Mouse (Mus musculus) ES-Bruce4 (cell line): ENCODE measurements around the gene Gm49661.

ENCODE experiments used
- CTCF ChIP-seq: IDR thresholded peaks from one replicate; pipeline ENCODE4 v1.8.1; 2011; ENCODE audit warnings: low read depth, low read length
- POLR2A ChIP-seq: IDR thresholded peaks from one replicate; pipeline ENCODE4 v1.8.1; 2011; ENCODE audit warnings: low read length; ENCODE audit not compliant: insufficient read depth

DNA sequence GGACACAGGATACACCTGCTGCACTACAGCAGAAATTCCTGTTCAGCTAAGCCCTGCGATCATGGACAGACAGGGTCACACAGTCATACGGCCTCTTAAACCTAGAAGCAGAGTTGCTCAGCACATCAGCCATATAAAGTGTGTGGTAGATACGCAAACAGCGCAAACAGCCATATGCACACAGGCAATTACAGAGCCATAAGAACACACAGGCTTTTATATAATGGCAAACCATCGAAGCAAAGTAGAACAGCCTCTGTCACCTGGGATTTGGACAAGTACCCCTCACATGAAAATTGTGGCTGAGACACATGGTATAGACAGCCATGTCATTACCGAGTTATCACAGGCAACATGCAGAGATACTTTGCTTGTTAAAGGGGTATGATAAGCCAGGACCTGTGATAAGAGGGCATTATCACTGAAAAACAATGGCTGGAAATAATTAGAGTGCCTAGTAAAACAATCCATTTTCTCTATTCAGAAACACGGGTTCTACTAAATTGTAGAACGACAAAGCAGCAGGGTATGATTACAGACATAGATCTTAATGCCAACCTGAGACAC lies 17.2 kb upstream of the Gm49661 start:
- TF ChIP-seq CTCF (no peak), POLR2A (no peak)
